Mouse (Mus musculus): ENCODE data around the gene Anapc16. TPM values are rescaled to one million over a fixed set of nuclear protein-coding genes. Genes with fewer than 3 reads are reported as not detected.

Anapc16 gene
- total RNA-seq, 2 experiments from 2014 or later = 45.0 to 46.0 TPM

- DNase-seq = no peak
- intact Hi-C loops (cut with DNase I) = loop anchor here (2.0 to 5.0 kb wide), 2 partner anchors 20 to 36 kb away; no protein-coding TSS in a partner anchor
Measured at GRCm38 (mm10) chr10:59952781-59953563, 50.0 kb downstream of the Anapc16 start.

DNA sequence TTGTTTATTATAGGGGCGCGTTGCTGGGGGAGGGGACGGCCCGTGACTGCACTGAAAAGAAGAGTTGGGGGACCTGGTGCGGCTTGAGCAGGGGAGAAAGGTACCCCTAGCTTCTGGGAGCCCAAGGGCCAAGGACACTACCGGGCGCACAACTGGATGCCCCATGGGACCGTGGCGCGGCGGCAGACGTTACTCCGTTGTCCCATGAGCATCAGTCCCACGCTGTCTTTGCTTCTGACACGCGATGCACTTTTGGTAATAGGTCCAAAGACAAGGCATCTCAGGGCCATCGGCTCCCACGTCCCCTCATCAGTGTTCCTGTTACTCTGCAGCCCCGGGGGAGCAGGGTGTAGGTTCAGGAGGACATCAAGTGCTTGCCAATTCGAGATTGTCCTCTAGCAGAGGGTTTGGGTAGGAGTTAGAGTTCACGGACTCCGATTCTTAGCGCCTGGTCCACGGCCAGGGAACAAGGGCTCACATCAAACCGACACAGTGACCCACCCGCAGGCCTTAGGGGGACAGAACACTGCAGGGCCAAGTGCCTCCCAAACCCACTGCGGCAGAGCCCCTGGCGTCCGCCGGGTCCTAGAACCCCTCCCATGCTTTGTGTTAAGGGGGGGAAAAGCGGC is 50.7 kb downstream of the Anapc16 start:
- peak in 1 of 2 experiments; percentile 69 for DNase-seq
- intact Hi-C loops (cut with DNase I) = loop anchor here (2.0 to 5.0 kb wide), 2 partner anchors 21 to 35 kb away; no protein-coding TSS in a partner anchor

- intact Hi-C loops (cut with DNase I) = loop anchor here (2.0 to 5.0 kb wide), 3 partner anchors 21 to 57 kb away; no protein-coding TSS in a partner anchor
- DNase-seq = peak; percentile 99 to 100
Measured at GRCm38 (mm10) chr10:59951211-59952151, 51.5 kb downstream of the Anapc16 start, which contains the start of gene Ddit4. TSS of gene Ddit4 (minus strand) at chr10:59951834.

DNA sequence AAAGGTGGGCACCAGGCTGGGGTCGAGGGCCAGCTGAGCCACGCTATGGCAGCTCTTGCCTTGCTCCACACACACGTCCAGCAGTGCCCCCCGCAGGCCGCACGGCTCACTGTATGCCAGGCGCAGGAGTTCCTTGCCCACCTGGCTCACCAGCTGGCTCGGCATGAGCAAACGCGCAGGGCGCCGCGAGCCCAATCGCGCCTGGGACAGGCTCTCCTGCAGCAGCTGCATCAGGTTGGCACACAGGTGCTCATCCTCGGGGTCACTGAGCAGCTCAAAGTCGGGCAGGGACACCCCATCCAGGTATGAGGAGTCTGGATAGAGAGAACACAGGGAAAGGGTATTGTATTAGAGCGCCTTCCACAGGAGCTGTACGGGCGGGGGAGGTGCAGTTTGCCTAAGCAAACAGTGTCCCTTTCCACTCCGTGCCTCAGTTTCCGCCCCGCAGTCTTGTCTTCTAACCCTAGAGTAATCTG is 52.2 kb downstream of the Anapc16 start:
- peak; percentile 69 to 73 for DNase-seq
- intact Hi-C loops (cut with DNase I) = loop anchor here (2.0 to 5.0 kb wide), 2 partner anchors 33 to 56 kb away; no protein-coding TSS in a partner anchor

GRCm38 (mm10) chr10:59949783-59950605 is 52.9 kb downstream of the Anapc16 start:
- no peak for DNase-seq
- intact Hi-C loops (cut with DNase I) = loop anchor here (2.0 to 5.0 kb wide), 2 partner anchors 33 to 55 kb away; no protein-coding TSS in a partner anchor

- intact Hi-C loops (cut with DNase I) = no loop called here
- no peak for DNase-seq
Measured at GRCm38 (mm10) chr10:59949255-59949648, 53.7 kb downstream of the Anapc16 start.

DNA sequence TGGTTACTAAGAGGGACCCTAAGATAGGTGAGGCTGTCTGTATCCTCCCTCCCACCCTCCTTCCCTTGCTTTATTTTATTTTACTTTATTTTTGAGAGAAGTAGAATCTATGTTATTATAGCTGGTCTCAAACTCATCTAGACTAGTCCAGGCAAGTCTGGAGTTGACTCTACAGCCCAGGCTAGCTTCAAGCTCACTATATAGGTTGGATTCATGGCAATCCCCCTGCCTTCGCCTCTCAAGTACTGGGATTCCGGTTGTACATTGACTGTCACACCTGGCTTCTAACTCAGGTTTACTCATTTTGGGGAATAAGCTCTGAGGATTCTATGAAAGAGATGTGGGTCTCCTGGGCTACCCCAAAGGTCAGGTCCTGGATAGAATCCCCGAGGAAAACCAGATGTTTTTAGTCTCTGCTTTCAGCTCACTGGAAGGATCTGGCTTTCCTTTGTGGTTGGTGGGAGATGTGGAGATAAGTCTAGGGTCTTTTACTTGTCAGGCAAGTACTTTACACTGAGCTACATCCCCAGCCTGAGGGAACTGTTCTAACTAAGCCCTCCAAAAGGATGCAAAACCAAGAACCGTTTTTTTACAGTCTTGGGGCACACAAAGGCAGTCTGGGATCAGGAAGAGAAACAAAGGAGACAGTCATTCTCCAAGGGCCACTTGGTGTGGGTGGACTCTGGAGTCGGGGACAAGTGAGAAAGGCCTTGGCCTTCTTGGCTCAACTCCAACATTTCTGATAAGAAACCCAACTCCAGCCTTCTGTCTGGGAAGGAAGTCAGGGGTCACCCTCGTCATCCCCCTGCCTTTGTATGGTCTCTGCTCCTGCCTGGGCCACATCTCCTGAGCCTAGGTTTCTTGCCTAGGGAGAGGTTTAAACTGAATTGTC is 54.3 kb downstream of the Anapc16 start:
- DNase-seq = no peak
- intact Hi-C loops (cut with DNase I) = no loop called here

- DNase-seq = no peak
- intact Hi-C loops (cut with DNase I) = no loop called here
Measured at GRCm38 (mm10) chr10:59947296-59948073, 55.5 kb downstream of the Anapc16 start.

DNA sequence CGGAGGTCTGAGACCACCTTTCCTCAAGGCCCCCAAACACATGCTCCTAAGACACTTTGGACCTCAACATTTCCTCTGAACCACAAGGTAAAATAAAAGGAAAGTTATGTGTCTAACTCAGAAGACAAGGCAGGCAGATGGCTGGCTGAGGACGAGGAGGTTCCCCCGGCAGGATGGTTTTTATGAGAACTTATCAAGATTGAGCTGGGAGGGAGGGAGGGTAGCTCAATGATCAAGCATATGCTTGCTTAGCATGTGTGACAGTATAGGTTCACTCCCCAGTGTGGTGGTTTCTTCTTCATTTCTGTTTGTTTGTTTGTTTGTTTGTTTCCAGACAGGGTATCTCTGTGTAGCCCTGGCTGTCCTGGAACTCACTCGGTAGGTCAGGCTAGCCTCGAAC is 56.6 kb downstream of the Anapc16 start:
- no peak for DNase-seq
- intact Hi-C loops (cut with DNase I) = no loop called here

GRCm38 (mm10) chr10:59945416-59945815 is 57.5 kb downstream of the Anapc16 start:
- no peak for DNase-seq
- intact Hi-C loops (cut with DNase I) = no loop called here

DNA sequence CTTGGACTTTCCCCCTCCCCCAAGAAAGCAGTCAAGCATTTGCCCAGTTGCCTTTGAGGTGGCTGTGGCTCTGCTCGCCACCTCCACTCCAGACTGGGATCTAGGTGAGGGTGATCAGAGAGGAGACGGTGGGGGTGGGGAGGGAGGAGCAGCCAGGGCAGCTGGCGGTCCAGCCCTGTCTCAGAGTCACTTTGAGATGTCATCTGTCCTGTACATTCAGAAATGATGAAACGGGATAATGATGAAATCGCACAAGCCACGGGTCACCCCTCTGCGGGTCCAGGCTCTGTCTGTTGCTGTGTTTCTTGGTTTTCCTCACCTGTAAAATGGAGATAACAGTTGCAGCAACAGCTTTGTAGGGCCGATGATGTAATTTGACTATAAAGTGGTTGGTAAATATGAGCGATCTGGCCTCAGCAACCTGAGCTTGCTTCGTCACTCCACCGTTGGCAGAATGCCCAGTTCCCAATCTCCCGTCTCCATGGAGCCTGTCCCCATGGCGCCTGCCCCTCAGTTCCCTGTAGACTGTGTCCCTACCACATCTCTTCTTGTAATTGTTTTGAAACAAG is 59.4 kb downstream of the Anapc16 start:
- peak in 1 of 2 experiments; percentile 60 for DNase-seq
- intact Hi-C loops (cut with DNase I) = loop anchor here (2.0 kb wide), 1 partner anchor 19 kb away; no protein-coding TSS in a partner anchor

DNA sequence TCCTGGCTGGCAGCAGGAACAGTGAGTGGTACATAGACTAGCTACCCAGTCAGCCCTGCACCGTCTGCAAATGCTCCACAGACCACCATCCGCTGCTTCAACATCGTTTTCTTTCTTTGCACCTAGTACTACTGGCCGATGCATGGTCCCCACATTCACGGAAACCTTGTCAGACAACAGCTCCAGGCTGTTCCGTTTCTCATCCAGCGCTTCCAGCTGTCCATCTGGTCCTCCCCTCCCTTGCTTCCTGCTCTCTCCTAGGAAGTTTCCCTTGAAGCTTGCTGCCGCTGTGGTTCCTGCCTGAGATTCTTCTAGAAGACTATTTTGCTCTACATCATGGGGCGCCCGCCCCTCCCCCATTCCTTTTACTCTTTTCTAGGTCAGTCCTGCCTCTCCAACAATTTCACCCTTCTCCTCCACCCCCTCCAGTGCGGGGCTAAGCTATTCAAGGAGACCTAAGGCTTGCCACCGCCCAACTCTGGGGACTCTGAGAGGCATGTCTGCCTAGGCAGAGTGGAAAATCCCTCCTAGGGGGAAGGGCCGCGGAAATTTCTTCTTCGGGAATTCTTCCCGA is 60.0 kb downstream of the Anapc16 start:
- intact Hi-C loops (cut with DNase I) = loop anchor here (2.0 kb wide), 1 partner anchor 18 kb away; no protein-coding TSS in a partner anchor
- no peak for DNase-seq

GRCm38 (mm10) chr10:59942281-59942846 is 60.6 kb downstream of the Anapc16 start:
- intact Hi-C loops (cut with DNase I) = loop anchor here (2.0 kb wide), 1 partner anchor 18 kb away; no protein-coding TSS in a partner anchor
- DNase-seq = no peak

DNA sequence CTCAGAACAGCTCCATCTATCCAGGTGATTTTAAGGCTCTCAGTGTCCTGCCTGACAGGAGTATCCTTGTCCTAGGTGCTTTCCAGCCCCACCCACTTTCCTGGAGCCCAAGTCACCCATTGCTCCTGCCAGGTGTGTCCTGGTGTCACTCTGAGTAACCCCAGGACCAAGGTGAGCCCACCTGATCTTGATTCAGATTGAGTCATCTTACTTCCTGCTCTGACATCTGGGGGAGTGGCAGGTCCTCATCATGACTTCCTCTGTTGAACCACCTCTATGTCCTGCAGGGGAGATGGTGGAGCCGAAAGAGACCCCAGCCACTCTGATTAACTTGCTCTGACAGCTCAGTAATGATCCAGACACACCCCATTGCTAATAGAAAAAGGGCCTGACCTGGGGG is 63.9 kb downstream of the Anapc16 start:
- intact Hi-C loops (cut with DNase I) = no loop called here

DNA sequence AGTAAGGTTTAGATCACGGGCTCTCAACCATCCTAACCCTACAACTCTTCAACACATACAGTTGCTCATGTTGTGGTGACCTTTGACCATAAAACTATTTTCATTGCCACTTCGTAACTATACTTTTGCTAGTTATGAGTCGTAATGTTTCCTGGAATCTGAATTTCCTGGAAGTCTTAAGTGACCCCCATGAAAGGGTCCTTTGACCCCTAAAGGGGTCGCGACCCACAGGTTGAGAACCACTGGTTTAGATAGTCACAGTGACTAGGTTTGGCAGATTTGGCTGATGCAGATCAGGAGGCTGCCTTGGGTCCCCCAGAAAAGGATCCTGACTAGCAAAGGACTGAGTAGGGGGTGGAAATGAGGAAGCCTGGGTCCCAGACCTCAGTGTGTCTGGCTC is 64.3 kb downstream of the Anapc16 start:
- intact Hi-C loops (cut with DNase I) = no loop called here
- no peak for DNase-seq

More for the DNA sequence above, 63.9 kb downstream of the Anapc16 start:
- no peak for DNase-seq

All from gastrocnemius, postnatal 36 days (tissue).